Mouse (Mus musculus): ENCODE results near the gene Rmi2.
"Not testable (repeated sequence)": the region's sequence is repeated elsewhere in the genome, so short reads cannot be mapped to it uniquely, and the experiment has no call there.

Rmi2 gene

GRCm38 (mm10) chr16:10827269-10827668, 7.6 kb upstream of the Rmi2 start:
- DNase-seq (ENCODE audit: low spot score in 2 of 2) = peak in 1 of 2 experiments; percentile 56

- DNase-seq (ENCODE audit: low spot score in 2 of 2) = no peak
Measured at GRCm38 (mm10) chr16:10827766-10828460, 6.9 kb upstream of the Rmi2 start.

- DNase-seq (ENCODE audit: low spot score in 2 of 2) = no peak
Measured at GRCm38 (mm10) chr16:10828461-10828805, 6.4 kb upstream of the Rmi2 start.

GRCm38 (mm10) chr16:10834542-10834910, 333 bp upstream of the Rmi2 start:
- no peak for DNase-seq (ENCODE audit: low spot score in 2 of 2)

- peak; percentile 70 to 75 for DNase-seq (ENCODE audit: low spot score in 2 of 2)
Measured at GRCm38 (mm10) chr16:10836388-10836787, 1.5 kb downstream of the Rmi2 start.

GRCm38 (mm10) chr16:10837250-10837649, 2.4 kb downstream of the Rmi2 start:
- no peak for DNase-seq (ENCODE audit: low spot score in 2 of 2)

GRCm38 (mm10) chr16:10837903-10838302, 3.0 kb downstream of the Rmi2 start:
- DNase-seq (ENCODE audit: low spot score in 2 of 2) = peak; percentile 65 to 67

GRCm38 (mm10) chr16:10838487-10839245, 3.8 kb downstream of the Rmi2 start:
- DNase-seq (ENCODE audit: low spot score in 2 of 2) = no peak

- DNase-seq (ENCODE audit: low spot score in 2 of 2) = no peak
Measured at GRCm38 (mm10) chr16:10840018-10840417, 5.2 kb downstream of the Rmi2 start.

GRCm38 (mm10) chr16:10842282-10842855, 7.5 kb downstream of the Rmi2 start:
- no peak for DNase-seq (ENCODE audit: low spot score in 2 of 2)

- peak; percentile 78 to 82 for DNase-seq (ENCODE audit: low spot score in 2 of 2)
Measured at GRCm38 (mm10) chr16:10843486-10844318, 8.8 kb downstream of the Rmi2 start.

- DNase-seq (ENCODE audit: low spot score in 2 of 2) = no peak
Measured at GRCm38 (mm10) chr16:10844319-10844670, 9.4 kb downstream of the Rmi2 start.

- DNase-seq (ENCODE audit: low spot score in 2 of 2) = no peak
Measured at GRCm38 (mm10) chr16:10845952-10846351, 11.1 kb downstream of the Rmi2 start.

- peak; percentile 64 to 76 for DNase-seq (ENCODE audit: low spot score in 2 of 2)
Measured at GRCm38 (mm10) chr16:10846503-10846902, 11.6 kb downstream of the Rmi2 start.

- DNase-seq (ENCODE audit: low spot score in 2 of 2) = no peak
Measured at GRCm38 (mm10) chr16:10849965-10850861, 15.4 kb downstream of the Rmi2 start.

GRCm38 (mm10) chr16:10850905-10851304, 16.0 kb downstream of the Rmi2 start:
- DNase-seq (ENCODE audit: low spot score in 2 of 2) = no peak

- not testable (repeated sequence) for DNase-seq (ENCODE audit: low spot score in 2 of 2)
Measured at GRCm38 (mm10) chr16:10852216-10852615, 17.4 kb downstream of the Rmi2 start.

- no peak for DNase-seq (ENCODE audit: low spot score in 2 of 2)
Measured at GRCm38 (mm10) chr16:10859726-10860245, 24.9 kb downstream of the Rmi2 start.

- no peak for DNase-seq (ENCODE audit: low spot score in 2 of 2)
Measured at GRCm38 (mm10) chr16:10861408-10861807, 26.5 kb downstream of the Rmi2 start.

GRCm38 (mm10) chr16:10864833-10865591, 30.2 kb downstream of the Rmi2 start:
- no peak for DNase-seq (ENCODE audit: low spot score in 2 of 2)

All from thymus, postnatal 10 days (tissue).